Mouse (Mus musculus) embryonic facial prominence, embryonic 10.5 days (tissue): ENCODE results near the gene Olfr1396. TPM values are rescaled to one million over a fixed set of nuclear protein-coding genes. Genes with fewer than 3 reads are reported as not detected.

Experiments used
- DNase-seq: peaks from one replicate; pipeline ENCODE4 v3.0.0-alpha.2; 2017; ENCODE audit warnings: low spot score
- H3K27ac ChIP-seq: fragments of 300-500 bp; sonication (generic); replicated peaks from 2 replicates; pipeline ENCODE4 v1.5.1; 2016; ENCODE audit warnings: mild to moderate bottlenecking
- H3K27me3 ChIP-seq: fragments of 300-500 bp; sonication (generic); replicated peaks from 2 replicates; pipeline ENCODE4 v1.6.1; 2016; ENCODE audit warnings: low read depth, mild to moderate bottlenecking; ENCODE audit not compliant: poor library complexity, severe bottlenecking
- H3K36me3 ChIP-seq: fragments of 300-500 bp; sonication (generic); replicated peaks from 2 replicates; pipeline ENCODE4 v1.6.1; 2016; ENCODE audit warnings: mild to moderate bottlenecking, moderate library complexity
- H3K4me1 ChIP-seq: fragments of 300-500 bp; sonication (generic); 2 replicates; pipeline ENCODE4 v1.6.1; 2016
- H3K4me3 ChIP-seq: fragments of 300-500 bp; sonication (generic); 2 replicates; pipeline ENCODE4 v1.5.1; 2016; ENCODE audit warnings: mild to moderate bottlenecking, moderate library complexity
- H3K9me3 ChIP-seq: fragments of 300-500 bp; sonication (generic); 2 replicates; pipeline ENCODE4 v1.6.1; 2016; ENCODE audit warnings: mild to moderate bottlenecking
- WGBS: fragments of 180-500 bp; shearing (Covaris S2); methylation state at CpG from one replicate; pipeline ENCODE4 v1.1.7; 2016; 5-methylcytosine and 5-hydroxymethylcytosine counted together
- polyA plus RNA-seq: library from polyadenylated mRNA; unstranded; fragments of >200 nt; fragmentation: Nextera tagmentation; extraction: Ambion mirVana; gene quantifications from 2 replicates; pipeline ENCODE4 v1.2.1, GENCODE M21; 2016

Gene Olfr1396
- polyA plus RNA-seq = not detected in 2 replicates

DNA sequence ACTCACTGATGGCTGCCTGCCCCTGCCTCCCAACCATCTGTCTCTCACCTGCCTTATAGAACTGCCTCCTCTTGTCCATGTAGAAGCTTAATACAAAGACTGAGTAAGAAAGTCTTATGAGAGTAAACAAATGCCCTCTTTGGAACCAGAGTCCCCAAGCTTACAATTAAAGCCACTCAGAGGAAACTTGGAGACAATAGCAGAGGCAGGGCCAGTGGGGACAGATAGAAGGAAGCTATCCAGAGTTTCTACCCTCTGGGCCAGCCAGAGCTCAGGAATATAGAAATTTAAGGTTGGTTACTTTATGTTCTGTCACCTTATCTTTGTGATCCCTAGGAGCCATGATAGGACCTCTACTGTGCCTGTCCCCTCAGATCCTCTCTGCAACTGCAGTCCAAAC lies at the start of gene Olfr1396:
TSS of gene Olfr1396 (minus strand) at position 101 of the 400 bp plus-strand sequence.
- no peak for DNase-seq
- Histone ChIP-seq H3K9me3 (no peaks in the 10 kb centered on the region), H3K4me1 (no peaks in the 10 kb centered on the region), H3K36me3 (no peaks in the 10 kb centered on the region), H3K27me3 (no peaks in the 10 kb centered on the region), H3K27ac (no peak within 1 kb of the TSS), H3K4me3 (no peak within 1 kb of the TSS)

- Histone ChIP-seq H3K36me3 (no peaks in the 10 kb centered on the region), H3K4me3 (no peak overlapping the region), H3K4me1 (no peaks in the 10 kb centered on the region), H3K27ac (no peak overlapping the region), H3K9me3 (no peaks in the 10 kb centered on the region), H3K27me3 (no peaks in the 10 kb centered on the region)
- DNase-seq = no peak
- 83% methylated on average over 2 of the region's 2 CpGs for WGBS
Measured at GRCm38 (mm10) chr11:49156821-49157814, 42.4 kb upstream of the Olfr1396 start.

- no peak for DNase-seq
- Histone ChIP-seq H3K36me3 (no peaks in the 10 kb centered on the region), H3K9me3 (no peaks in the 10 kb centered on the region), H3K27ac (no peak within 1 kb of the TSS), H3K27me3 (no peaks in the 10 kb centered on the region), H3K4me1 (no peaks in the 10 kb centered on the region), H3K4me3 (no peak within 1 kb of the TSS)
- 83% methylated on average over 1 of the region's 1 CpGs for WGBS
Measured at GRCm38 (mm10) chr11:49154077-49154476, 39.4 kb upstream of the Olfr1396 start, which contains the start of gene Olfr1394. Olfr1394 (plus strand) TSS chr11:49154377.

DNA sequence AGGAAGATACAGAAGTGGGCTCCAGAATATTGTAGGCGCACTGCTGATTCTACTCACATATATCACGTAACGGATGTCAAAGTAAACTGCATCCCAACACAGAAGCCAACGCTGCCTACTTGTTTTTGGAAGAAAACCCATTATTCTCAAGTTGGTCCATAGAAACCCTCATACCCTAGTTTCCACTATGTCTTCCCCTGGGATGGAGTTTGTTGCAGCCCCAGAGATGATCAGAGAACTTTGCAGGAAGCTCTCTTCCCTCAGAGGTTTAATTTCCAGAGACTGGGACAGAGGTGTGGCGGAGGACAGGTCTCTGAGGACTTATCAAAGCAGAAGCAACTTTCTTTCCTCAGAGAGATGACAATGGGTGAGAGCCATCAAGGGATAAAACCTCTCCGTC lies 27.3 kb upstream of the Olfr1396 start, which contains the start of gene Olfr1395:
TSS of gene Olfr1395 (plus strand) at position 301 of the 400 bp plus-strand sequence.
- Histone ChIP-seq H3K4me3 (no peak within 1 kb of the TSS), H3K4me1 (no peaks in the 10 kb centered on the region), H3K27ac (no peak within 1 kb of the TSS), H3K36me3 (no peaks in the 10 kb centered on the region), H3K9me3 (no peaks in the 10 kb centered on the region), H3K27me3 (no peaks in the 10 kb centered on the region)
- DNase-seq = no peak
- WGBS = 88% methylated on average over 6 of the region's 6 CpGs

DNA sequence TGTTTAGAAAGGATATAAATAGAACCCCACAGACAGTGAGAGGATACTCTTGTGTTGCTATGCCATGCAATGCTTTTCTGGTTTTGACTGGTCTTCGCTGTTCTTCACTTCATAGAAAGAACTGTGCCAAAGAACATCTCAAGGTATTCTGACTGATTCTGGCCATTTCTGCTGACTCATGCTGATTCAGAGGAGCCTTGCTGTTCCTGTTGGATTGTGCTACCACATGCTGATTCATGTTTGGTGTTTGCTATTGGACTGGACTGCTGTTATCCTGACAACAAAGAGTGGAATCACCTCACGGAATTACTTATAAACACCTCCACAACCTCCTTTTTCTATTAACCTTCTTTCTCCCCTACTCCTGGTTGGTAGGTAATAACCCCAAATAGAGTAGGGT lies 9.5 kb upstream of the Olfr1396 start:
- H3K4me1 ChIP-seq = no peaks in the 10 kb centered on the region
- no peak for DNase-seq
- no peaks in the 10 kb centered on the region for H3K36me3 ChIP-seq
- WGBS = 86% methylated on average over 2 of the region's 2 CpGs
- no peak overlapping the region for H3K27ac ChIP-seq
- no peaks in the 10 kb centered on the region for H3K27me3 ChIP-seq
- no peak overlapping the region for H3K4me3 ChIP-seq
- no peaks in the 10 kb centered on the region for H3K9me3 ChIP-seq

GRCm38 (mm10) chr11:49119635-49120034 lies 5.0 kb upstream of the Olfr1396 start:
- H3K4me3 ChIP-seq = no peak overlapping the region
- WGBS = 90% methylated on average over 3 of the region's 3 CpGs

DNA sequence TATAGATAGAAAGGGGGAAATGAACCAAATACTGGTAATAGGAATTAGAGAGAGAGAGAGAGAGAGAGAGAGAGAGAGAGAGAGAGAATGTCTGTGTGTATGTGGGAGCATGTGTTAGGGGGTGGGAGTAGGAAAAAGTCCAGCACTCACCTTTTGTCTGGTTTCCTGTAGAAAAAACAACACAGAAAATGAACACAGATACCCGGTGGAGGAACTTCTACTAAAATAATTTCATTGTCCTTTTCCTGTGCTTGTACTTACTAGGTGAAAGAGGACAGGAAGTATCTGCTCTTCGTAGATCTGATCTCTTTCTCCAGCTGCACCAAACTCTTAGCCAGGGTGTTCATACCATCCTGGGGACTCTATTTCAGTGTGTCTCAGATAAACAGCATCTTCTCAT lies 516 bp downstream of the Olfr1396 start:
- DNase-seq = no peak
- no peaks in the 10 kb centered on the region for H3K36me3 ChIP-seq
- no peak overlapping the region for H3K4me3 ChIP-seq
- no peak overlapping the region for H3K27ac ChIP-seq
- H3K27me3 ChIP-seq = no peaks in the 10 kb centered on the region
- H3K9me3 ChIP-seq = no peaks in the 10 kb centered on the region
- no peaks in the 10 kb centered on the region for H3K4me1 ChIP-seq
- WGBS = 75% methylated on average over 2 of the region's 2 CpGs

More at GRCm38 (mm10) chr11:49119635-49120034, 5.0 kb upstream of the Olfr1396 start:
- no peaks in the 10 kb centered on the region for H3K36me3 ChIP-seq
- no peak overlapping the region for H3K27ac ChIP-seq
- H3K27me3 ChIP-seq = no peaks in the 10 kb centered on the region
- no peaks in the 10 kb centered on the region for H3K9me3 ChIP-seq
- DNase-seq = no peak
- H3K4me1 ChIP-seq = no peaks in the 10 kb centered on the region

GRCm38 (mm10) chr11:49112624-49113219 lies 2.0 kb downstream of the Olfr1396 start:
- DNase-seq = no peak
- WGBS = 90% methylated on average over 6 of the region's 6 CpGs
- Histone ChIP-seq H3K27ac (no peak overlapping the region), H3K27me3 (no peaks in the 10 kb centered on the region), H3K36me3 (no peaks in the 10 kb centered on the region), H3K9me3 (no peaks in the 10 kb centered on the region), H3K4me3 (no peak overlapping the region), H3K4me1 (no peaks in the 10 kb centered on the region)

DNA sequence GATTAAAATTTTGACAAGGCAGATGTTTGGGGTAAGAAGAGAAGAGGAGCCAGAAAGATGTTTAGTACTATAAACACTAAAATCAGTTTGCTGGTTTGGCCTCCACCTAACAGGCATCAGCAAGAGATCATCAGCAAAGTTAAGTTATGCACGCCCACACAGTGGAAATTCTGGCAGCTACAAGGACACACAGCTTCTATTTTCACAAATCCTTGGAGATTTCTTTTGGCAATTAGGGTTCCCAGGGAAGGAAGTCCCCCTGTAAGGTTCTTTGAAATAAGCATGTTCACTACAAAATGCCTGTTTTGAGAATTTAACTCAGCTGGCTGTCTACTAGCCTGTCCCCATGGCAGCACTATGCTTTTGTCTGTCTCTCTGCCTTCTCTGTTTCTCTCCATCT lies 3.7 kb downstream of the Olfr1396 start:
- Histone ChIP-seq H3K4me1 (no peaks in the 10 kb centered on the region), H3K27me3 (no peaks in the 10 kb centered on the region), H3K27ac (no peak overlapping the region), H3K9me3 (no peaks in the 10 kb centered on the region), H3K4me3 (no peak overlapping the region), H3K36me3 (no peaks in the 10 kb centered on the region)
- WGBS = 65% methylated on average over 1 of the region's 1 CpGs
- no peak for DNase-seq

GRCm38 (mm10) chr11:49108833-49109232 lies 5.8 kb downstream of the Olfr1396 start:
- no peak for DNase-seq
- no peaks in the 10 kb centered on the region for H3K36me3 ChIP-seq
- no peak overlapping the region for H3K4me3 ChIP-seq
- no peaks in the 10 kb centered on the region for H3K27me3 ChIP-seq
- no peaks in the 10 kb centered on the region for H3K4me1 ChIP-seq
- no peak overlapping the region for H3K27ac ChIP-seq
- 38% methylated on average over 1 of the region's 1 CpGs for WGBS
- H3K9me3 ChIP-seq = no peaks in the 10 kb centered on the region

- Histone ChIP-seq H3K4me1 (0 out of 2 replicates have a peak, but pooled peaks cover 2% of the 10 kb centered on the region), H3K9me3 (no peaks in the 10 kb centered on the region), H3K4me3 (no peak overlapping the region), H3K27ac (no peak overlapping the region), H3K36me3 (no peaks in the 10 kb centered on the region), H3K27me3 (no peaks in the 10 kb centered on the region)
- no peak for DNase-seq
- WGBS = 59% methylated on average over 10 of the region's 10 CpGs
Measured at GRCm38 (mm10) chr11:49107650-49108537, 6.8 kb downstream of the Olfr1396 start.

DNA sequence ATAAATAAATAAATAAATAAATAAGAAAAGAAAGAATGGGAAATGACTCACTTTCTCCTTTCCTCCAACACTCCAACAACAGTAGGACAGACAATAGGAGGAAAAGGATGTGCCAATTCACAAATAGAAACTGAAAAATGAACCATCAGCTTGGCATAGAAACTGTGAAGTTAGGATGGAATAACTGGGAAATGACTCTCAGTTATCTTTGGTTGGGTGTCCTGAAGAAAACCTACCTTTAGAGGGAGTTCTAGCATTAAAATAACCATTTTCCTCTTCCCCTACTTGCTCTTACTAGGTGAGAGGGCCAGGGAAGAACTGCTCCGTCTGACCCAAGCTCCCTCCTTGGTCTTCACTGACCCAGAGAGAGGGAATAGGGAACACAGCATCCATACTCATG lies 8.9 kb downstream of the Olfr1396 start:
- no peak overlapping the region for H3K4me3 ChIP-seq
- no peaks in the 10 kb centered on the region for H3K36me3 ChIP-seq
- H3K27ac ChIP-seq = no peak overlapping the region
- WGBS = 76% methylated on average over 1 of the region's 1 CpGs
- H3K27me3 ChIP-seq = no peaks in the 10 kb centered on the region
- no peaks in the 10 kb centered on the region for H3K9me3 ChIP-seq
- H3K4me1 ChIP-seq = peaks cover 8% of the 10 kb centered on the region; the same call in 1 of the 2 replicates
- DNase-seq = no peak
